Mouse (Mus musculus) brain, embryonic 14.5 days (tissue): Measurements from ENCODE around the gene Ankrd11. TPM values are rescaled to one million over a fixed set of nuclear protein-coding genes. Genes with fewer than 3 reads are reported as not detected.

Experiments
- DNase-seq: peaks from one replicate; pipeline ENCODE4 v3.0.0-alpha.2; 2011; ENCODE audit warnings: low read depth
- CTCF ChIP-seq: fragments of 200-500 bp; IDR thresholded peaks from 2 replicates; pipeline ENCODE4 v1.5.1; 2012; ENCODE audit warnings: inconsistent platforms, mild to moderate bottlenecking, moderate library complexity, borderline replicate concordance; ENCODE audit not compliant: insufficient read depth, insufficient read length; ENCODE audit errors: extremely low read depth
- POLR2A ChIP-seq: fragments of 200-500 bp; IDR thresholded peaks from 2 replicates; pipeline ENCODE4 v1.6.1; 2012; ENCODE audit warnings: mild to moderate bottlenecking, inconsistent platforms, borderline replicate concordance; ENCODE audit not compliant: poor library complexity, insufficient read depth, insufficient read length, severe bottlenecking; ENCODE audit errors: extremely low read depth
- polyA plus RNA-seq: library from polyadenylated mRNA; depleted of rRNA; stranded (reverse); fragments of >200 nt; gene quantifications from 2 replicates; pipeline ENCODE4 v1.2.3, GENCODE M21; 2012

Ankrd11 gene
- polyA plus RNA-seq, 1 experiment = 76.8 TPM

- TF ChIP-seq POLR2A (no peak), CTCF (no peak)
Observed at GRCm38 (mm10) chr8:122993031-122993430, 49.0 kb downstream of the Ankrd11 start.

GRCm38 (mm10) chr8:122992296-122992695 is 49.8 kb downstream of the Ankrd11 start:
- DNase-seq = no peak
- TF ChIP-seq CTCF = no peak
- no peak for TF ChIP-seq POLR2A

More at GRCm38 (mm10) chr8:122993031-122993430, 49.0 kb downstream of the Ankrd11 start:
- no peak for DNase-seq

DNA sequence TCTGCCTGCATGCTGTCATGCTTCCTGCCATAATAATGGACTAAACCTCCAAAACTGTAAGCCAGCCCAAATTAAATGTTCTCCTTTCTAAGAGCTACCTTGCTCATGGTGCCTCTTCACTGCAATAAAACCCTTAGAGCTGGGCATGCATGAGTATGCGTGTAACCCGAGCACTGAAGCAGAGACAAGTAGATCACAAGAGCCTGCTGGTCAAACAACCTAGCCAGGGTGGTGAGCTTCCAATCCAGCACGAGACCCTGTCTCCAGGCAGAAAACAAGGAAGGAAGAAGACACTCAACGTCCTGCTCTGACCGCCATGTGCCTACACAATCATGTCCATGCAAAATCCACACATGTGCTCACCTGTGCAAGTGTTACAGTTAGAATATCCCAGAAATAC is 50.7 kb downstream of the Ankrd11 start:
- no peak for TF ChIP-seq CTCF
- no peak for TF ChIP-seq POLR2A

GRCm38 (mm10) chr8:122989976-122990375 is 52.1 kb downstream of the Ankrd11 start:
- no peak for DNase-seq
- TF ChIP-seq CTCF (no peak), POLR2A (no peak)

More for the DNA sequence above, 50.7 kb downstream of the Ankrd11 start:
- no peak for DNase-seq

GRCm38 (mm10) chr8:122988955-122989354 is 53.1 kb downstream of the Ankrd11 start:
- DNase-seq = no peak
- TF ChIP-seq CTCF (no peak), POLR2A (no peak)

- TF ChIP-seq CTCF (no peak), POLR2A (no peak)
- no peak for DNase-seq
Observed at GRCm38 (mm10) chr8:122987255-122987654, 54.8 kb downstream of the Ankrd11 start.

- TF ChIP-seq CTCF (no peak), POLR2A (no peak)
- DNase-seq = no peak
Observed at GRCm38 (mm10) chr8:122986501-122987184, 55.4 kb downstream of the Ankrd11 start.

GRCm38 (mm10) chr8:122984175-122984574 is 57.9 kb downstream of the Ankrd11 start:
- no peak for DNase-seq
- TF ChIP-seq POLR2A (no peak), CTCF (no peak)

DNA sequence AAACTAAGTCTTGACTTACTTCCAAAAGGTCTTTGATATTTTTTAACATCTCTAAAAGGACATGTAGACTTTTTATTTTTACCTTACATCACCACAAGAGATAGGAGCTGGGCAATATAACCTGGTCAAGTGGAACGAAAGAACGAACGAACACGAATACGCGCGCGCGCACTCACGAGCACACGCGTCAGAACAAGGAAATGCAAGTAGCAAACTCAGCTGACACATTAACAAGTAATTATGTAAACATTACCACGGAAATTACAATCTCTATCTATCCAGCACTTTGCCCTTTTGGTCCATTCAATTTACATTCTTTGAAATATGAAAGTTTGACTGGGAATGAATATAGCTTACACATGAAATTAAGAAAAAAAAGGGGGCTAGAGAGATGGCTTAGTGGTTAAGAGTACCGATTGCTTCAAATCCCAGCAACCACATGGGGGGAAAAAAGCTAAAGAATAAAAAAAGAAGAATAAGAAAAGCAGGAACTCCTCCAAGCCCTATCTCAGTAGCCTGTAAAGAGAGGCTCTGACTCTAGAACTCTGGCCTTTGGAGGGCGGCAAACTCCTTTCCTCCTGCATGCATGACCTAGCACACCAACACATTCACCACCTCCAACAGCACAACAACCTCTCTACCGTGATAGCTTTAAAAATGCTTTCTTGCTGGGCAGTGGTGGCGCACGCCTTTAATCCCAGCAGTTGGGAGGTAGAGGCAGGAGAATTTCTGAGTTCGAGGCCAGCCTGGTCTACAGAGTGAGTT is 58.7 kb downstream of the Ankrd11 start:
- TF ChIP-seq POLR2A = no peak
- no peak for TF ChIP-seq CTCF
- DNase-seq = no peak

DNA sequence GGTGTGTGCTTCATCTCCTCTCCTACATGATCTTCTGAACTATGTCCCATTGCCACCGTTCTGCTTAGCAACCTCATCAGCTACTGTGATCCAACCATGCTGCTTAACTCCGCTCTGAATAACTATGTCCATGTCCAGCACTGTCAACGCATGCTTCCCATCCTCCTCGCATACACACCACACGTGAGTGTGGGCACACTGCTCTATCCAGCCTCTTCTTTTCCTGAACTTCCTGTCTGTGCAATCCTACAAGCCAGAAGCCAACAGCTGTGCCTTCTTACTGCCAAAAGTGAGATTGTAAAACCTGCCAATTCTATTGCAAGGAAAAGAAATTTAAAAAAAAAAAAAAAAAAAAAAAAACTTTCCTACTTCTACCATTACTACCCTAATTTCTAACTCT is 60.4 kb downstream of the Ankrd11 start:
- no peak for DNase-seq
- no peak for TF ChIP-seq CTCF
- TF ChIP-seq POLR2A = no peak

GRCm38 (mm10) chr8:122979865-122980509 is 62.1 kb downstream of the Ankrd11 start:
- TF ChIP-seq CTCF (no peak), POLR2A (no peak)
- DNase-seq = no peak
